In genomic region chr5:30959966-30960501, GRCm38 (mm10) we compare ENCODE assay signal across 8 mouse cellular contexts. TPM values are rescaled to one million over a fixed set of nuclear protein-coding genes. Genes with fewer than 3 reads are reported as not detected.
DNase-seq lines count a peak whose midpoint lies in the region; ATAC-seq and TF ChIP-seq lines count a peak whose summit lies in the region.

Gene Preb (minus strand): TSS chr5:30960361.

- TF ChIP-seq POLR2A in bone marrow, adult 2 months (IDR thresholded peaks at IDR 0.05; ENCODE audit: borderline replicate concordance, control insufficient read depth, low read depth, low read length): peak; percentile 92

- no peaks in the 10 kb centered on the region for H3K27me3 ChIP-seq in embryonic facial prominence, embryonic 15.5 days
- no peaks in the 10 kb centered on the region for H3K27me3 ChIP-seq in kidney, embryonic 14.5 days (ENCODE audit: control insufficient read depth, insufficient read depth, low read length)
- no peaks in the 10 kb centered on the region for H3K27me3 ChIP-seq in limb, embryonic 15.5 days

- ATAC-seq in embryonic facial prominence, embryonic 15.5 days (ENCODE audit: insufficient number of reproducible peaks, low FRiP score, low TSS enrichment, low read depth): peak; percentile 96
- peak; percentile 94 for ATAC-seq in kidney, embryonic 14.5 days (ENCODE audit: low FRiP score, low TSS enrichment)
- peak; percentile 95 for ATAC-seq in limb, embryonic 15.5 days (ENCODE audit: insufficient number of reproducible peaks, low FRiP score, low TSS enrichment, low read depth)

- TF ChIP-seq CTCF in bone marrow, adult 2 months (IDR thresholded peaks at IDR 0.05; ENCODE audit: control insufficient read depth, insufficient read depth, low read length): 0 out of 2 replicates have a peak, but pooled peaks have one; percentile 10

- H3K4me3 ChIP-seq in bone marrow, adult 2 months (replicated peaks; ENCODE audit: control insufficient read depth, low read depth, low read length): peak within 1 kb of the TSS; percentile 90
- peak within 1 kb of the TSS; percentile 85 for H3K4me3 ChIP-seq in embryonic facial prominence, embryonic 15.5 days (replicated peaks)
- peak within 1 kb of the TSS; percentile 89 for H3K4me3 ChIP-seq in kidney, embryonic 14.5 days (ENCODE audit: low read length)
- peak within 1 kb of the TSS; percentile 60 for H3K4me3 ChIP-seq in limb, embryonic 15.5 days

- peak within 1 kb of the TSS; percentile 70 for H3K9ac ChIP-seq in embryonic facial prominence, embryonic 15.5 days
- peak within 1 kb of the TSS; percentile 92 for H3K9ac ChIP-seq in kidney, embryonic 14.5 days (ENCODE audit: low read depth, low read length)
- H3K9ac ChIP-seq in limb, embryonic 15.5 days: peak within 1 kb of the TSS; percentile 74

- under 1% methylated on average over 56 of the region's 56 CpGs for WGBS in bone marrow, adult 2 months
- under 1% methylated on average over 56 of the region's 56 CpGs for WGBS in embryonic facial prominence, embryonic 15.5 days
- under 1% methylated on average over 56 of the region's 56 CpGs for WGBS in kidney, embryonic 14.5 days
- under 1% methylated on average over 56 of the region's 56 CpGs for WGBS in limb, embryonic 15.5 days

- peak; percentile 96 for DNase-seq in 416B (ENCODE audit: low read depth)
- peak; percentile 99 to 100 for DNase-seq in heart, adult 9 months (ENCODE audit: low spot score in 2 of 2)
- peak; percentile 93 to 96 for DNase-seq in monocyte, adult 2 months (ENCODE audit: low read depth in 1 of 2, low spot score in 2 of 2)
- DNase-seq in spleen, postnatal 36 days (ENCODE audit: low spot score in 2 of 2): peak; percentile 97 to 98

- peak within 1 kb of the TSS; percentile 74 for H3K4me2 ChIP-seq in embryonic facial prominence, embryonic 15.5 days (replicated peaks)
- H3K4me2 ChIP-seq in kidney, embryonic 14.5 days (replicated peaks; ENCODE audit: low read depth, low read length): peak within 1 kb of the TSS; percentile 88
- H3K4me2 ChIP-seq in limb, embryonic 15.5 days: peak within 1 kb of the TSS; percentile 75

- peak within 1 kb of the TSS; percentile 82 for H3K27ac ChIP-seq in bone marrow, adult 2 months (ENCODE audit: control insufficient read depth, insufficient read depth, low read depth, low read length, poor library complexity)
- peak within 1 kb of the TSS; percentile 91 for H3K27ac ChIP-seq in embryonic facial prominence, embryonic 15.5 days (replicated peaks)
- H3K27ac ChIP-seq in kidney, embryonic 14.5 days (ENCODE audit: low read depth, low read length): peak within 1 kb of the TSS; percentile 89
- peak within 1 kb of the TSS; percentile 87 for H3K27ac ChIP-seq in limb, embryonic 15.5 days

- H3K36me3 ChIP-seq in embryonic facial prominence, embryonic 15.5 days: peaks cover 28% of the 10 kb centered on the region
- peaks cover 25% of the 10 kb centered on the region for H3K36me3 ChIP-seq in kidney, embryonic 14.5 days (ENCODE audit: control insufficient read depth, insufficient read depth, low read length)
- peaks cover 27% of the 10 kb centered on the region for H3K36me3 ChIP-seq in limb, embryonic 15.5 days

- H3K9me3 ChIP-seq in embryonic facial prominence, embryonic 15.5 days (replicated peaks): no peaks in the 10 kb centered on the region
- no peaks in the 10 kb centered on the region for H3K9me3 ChIP-seq in kidney, embryonic 14.5 days (ENCODE audit: control insufficient read depth, low read length)
- no peaks in the 10 kb centered on the region for H3K9me3 ChIP-seq in limb, embryonic 15.5 days

- H3K4me1 ChIP-seq in bone marrow, adult 2 months (ENCODE audit: control insufficient read depth, insufficient read depth, low read length): peaks cover 4% of the 10 kb centered on the region
- H3K4me1 ChIP-seq in embryonic facial prominence, embryonic 15.5 days: peaks cover 21% of the 10 kb centered on the region
- H3K4me1 ChIP-seq in kidney, embryonic 14.5 days (ENCODE audit: control insufficient read depth, insufficient read depth, low read length): peaks cover 18% of the 10 kb centered on the region
- peaks cover 20% of the 10 kb centered on the region for H3K4me1 ChIP-seq in limb, embryonic 15.5 days

RNA-seq across cellular contexts. Expression of gene Preb, which starts in this region (rescaled TPM):
- polyA plus RNA-seq in bone marrow, adult 2 months (2011; ENCODE audit: insufficient read depth, insufficient read length, low replicate concordance, missing spikeins): 138 and 214 TPM in 2 replicates
- 125 and 130 TPM in 2 replicates for polyA plus RNA-seq in embryonic facial prominence, embryonic 15.5 days (2015; fragmentation: Nextera tagmentation; extraction: Ambion mirVana)
- polyA plus RNA-seq in kidney, embryonic 14.5 days (2014; fragmentation: Nextera tagmentation; extraction: Ambion mirVana): 97.6 and 99.5 TPM in 2 replicates
- 128 and 137 TPM in 2 replicates for polyA plus RNA-seq in limb, embryonic 15.5 days (2015; fragmentation: Nextera tagmentation; extraction: Ambion mirVana)

Comparison
In these comparisons a context has a peak if more than half of its experiments do, and no peak if none do; other contexts are left out.
1. Peak in every context shown above with its lines: DNase-seq, ATAC-seq, H3K4me3 ChIP-seq and H3K27ac ChIP-seq.